Mouse (Mus musculus) neural tube, embryonic 13.5 days (tissue): Measurements from ENCODE around the gene Cd248. TPM values are rescaled to one million over a fixed set of nuclear protein-coding genes. Genes with fewer than 3 reads are reported as not detected.
"Not testable (repeated sequence)": the region's sequence is repeated elsewhere in the genome, so short reads cannot be mapped to it uniquely, and the experiment has no call there.

Experiments used
- ATAC-seq: fragments of 200-750 bp; cut with Nextera tagmentation; 2 replicates; pipeline ENCODE4 v1.8.0; 2017; ENCODE audit warnings: low read depth, mild to moderate bottlenecking, moderate TSS enrichment, moderate library complexity
- H3K27ac ChIP-seq: fragments of 300-500 bp; sonication (generic); replicated peaks from 2 replicates; pipeline ENCODE4 v1.5.1; 2015; ENCODE audit warnings: moderate library complexity, mild to moderate bottlenecking, inconsistent platforms
- H3K27me3 ChIP-seq: fragments of 300-500 bp; sonication (generic); 2 replicates; pipeline ENCODE4 v1.6.1; 2015; ENCODE audit warnings: mild to moderate bottlenecking, inconsistent platforms
- H3K36me3 ChIP-seq: fragments of 300-500 bp; sonication (generic); 2 replicates; pipeline ENCODE4 v1.6.1; 2015; ENCODE audit warnings: mild to moderate bottlenecking, inconsistent platforms
- H3K4me1 ChIP-seq: fragments of 300-500 bp; sonication (generic); replicated peaks from 2 replicates; pipeline ENCODE4 v1.6.1; 2015; ENCODE audit warnings: inconsistent platforms
- H3K4me2 ChIP-seq: fragments of 300-500 bp; sonication (generic); 2 replicates; pipeline ENCODE4 v1.6.1; 2015; ENCODE audit warnings: inconsistent platforms, mild to moderate bottlenecking, moderate library complexity
- H3K4me3 ChIP-seq: fragments of 300-500 bp; sonication (generic); 2 replicates; pipeline ENCODE4 v1.5.1; 2015; ENCODE audit warnings: mild to moderate bottlenecking, inconsistent platforms
- H3K9ac ChIP-seq: fragments of 300-500 bp; sonication (generic); 2 replicates; pipeline ENCODE4 v1.6.1; 2015; ENCODE audit warnings: moderate library complexity, mild to moderate bottlenecking, inconsistent platforms
- H3K9me3 ChIP-seq: fragments of 300-500 bp; sonication (generic); 2 replicates; pipeline ENCODE4 v1.6.1; 2016; ENCODE audit warnings: inconsistent platforms
- WGBS: fragments of 180-500 bp; shearing (Covaris S2); methylation state at CpG from one replicate; pipeline ENCODE4 v1.1.7; 2015; 5-methylcytosine and 5-hydroxymethylcytosine counted together
- polyA plus RNA-seq: library from polyadenylated mRNA; unstranded; fragments of >200 nt; fragmentation: Nextera tagmentation; extraction: Ambion mirVana; gene quantifications from 2 replicates; pipeline ENCODE4 v1.2.1, GENCODE M21; 2015

Gene Cd248
- polyA plus RNA-seq, 1 experiment from 2014 or later, result 26.3 TPM

- ATAC-seq, result no peak
- Histone ChIP-seq H3K4me3 (peak within 1 kb of the TSS; percentile 54), H3K9me3 (no peaks in the 10 kb centered on the region), H3K27me3 (peaks cover 63% of the 10 kb centered on the region), H3K27ac (no peak within 1 kb of the TSS), H3K9ac (peak within 1 kb of the TSS; percentile 78), H3K4me1 (peaks cover 32% of the 10 kb centered on the region), H3K36me3 (0 out of 2 replicates have a peak, but pooled peaks cover 7% of the 10 kb centered on the region), H3K4me2 (peak within 1 kb of the TSS; percentile 78)
- under 1% methylated on average over 67 of the region's 69 CpGs for WGBS
Measured at GRCm38 (mm10) chr19:5085145-5085863, 17.4 kb downstream of the Cd248 start, which contains the start of gene Tmem151a. Gene Tmem151a (minus strand): TSS chr19:5085531.

GRCm38 (mm10) chr19:5086533-5086932, 18.7 kb downstream of the Cd248 start:
- not testable (repeated sequence) for H3K9me3 ChIP-seq, H3K9ac ChIP-seq, H3K4me2 ChIP-seq, H3K4me3 ChIP-seq, H3K27ac ChIP-seq, ATAC-seq
- WGBS, result 54% methylated on average over 4 of the region's 4 CpGs
- peaks cover 51% of the 10 kb centered on the region for H3K27me3 ChIP-seq
- H3K4me1 ChIP-seq, result peaks cover 32% of the 10 kb centered on the region
- H3K36me3 ChIP-seq, result peaks cover 18% of the 10 kb centered on the region

- Histone ChIP-seq H3K4me3 (peak within 1 kb of the TSS; percentile 86), H3K36me3 (peaks cover 34% of the 10 kb centered on the region), H3K27me3 (peaks cover 35% of the 10 kb centered on the region), H3K4me2 (peak within 1 kb of the TSS; percentile 88), H3K9me3 (no peaks in the 10 kb centered on the region), H3K9ac (peak within 1 kb of the TSS; percentile 85), H3K27ac (peak within 1 kb of the TSS; percentile 90), H3K4me1 (peaks cover 36% of the 10 kb centered on the region)
- under 1% methylated on average over 58 of the region's 58 CpGs for WGBS
- peak; percentile 91 for ATAC-seq
Measured at GRCm38 (mm10) chr19:5087884-5088728, 20.2 kb downstream of the Cd248 start, which contains the start of gene Yif1a. Gene Yif1a (plus strand): TSS chr19:5088538.

GRCm38 (mm10) chr19:5089324-5089723, 21.4 kb downstream of the Cd248 start:
- peak overlapping the region; percentile 88 for H3K4me2 ChIP-seq
- H3K4me3 ChIP-seq, result peak overlapping the region; percentile 86
- peaks cover 49% of the 10 kb centered on the region for H3K4me1 ChIP-seq
- ATAC-seq, result no peak
- H3K9ac ChIP-seq, result peak overlapping the region; percentile 85
- no peak overlapping the region for H3K27ac ChIP-seq
- no peaks in the 10 kb centered on the region for H3K9me3 ChIP-seq
- peaks cover 23% of the 10 kb centered on the region for H3K27me3 ChIP-seq
- H3K36me3 ChIP-seq, result peaks cover 42% of the 10 kb centered on the region
- 89% methylated on average over 4 of the region's 4 CpGs for WGBS

- 86% methylated on average over 10 of the region's 10 CpGs for WGBS
- ATAC-seq, result no peak
- peaks cover 63% of the 10 kb centered on the region for H3K4me1 ChIP-seq
- H3K4me2 ChIP-seq, result no peak overlapping the region
- no peak overlapping the region for H3K4me3 ChIP-seq
- no peak overlapping the region; the same call in 1 of the 2 replicates for H3K27ac ChIP-seq
- no peaks in the 10 kb centered on the region for H3K9me3 ChIP-seq
- no peak overlapping the region for H3K9ac ChIP-seq
- no peaks in the 10 kb centered on the region for H3K27me3 ChIP-seq
- H3K36me3 ChIP-seq, result peaks cover 42% of the 10 kb centered on the region
Measured at GRCm38 (mm10) chr19:5092083-5092482, 24.2 kb downstream of the Cd248 start.

- Histone ChIP-seq H3K9me3 (no peaks in the 10 kb centered on the region), H3K36me3 (peaks cover 42% of the 10 kb centered on the region), H3K27me3 (no peaks in the 10 kb centered on the region), H3K4me2 (peak overlapping the region; percentile 60), H3K4me3 (peak overlapping the region; percentile 61; the same call in 1 of the 2 replicates), H3K27ac (peak overlapping the region; percentile 92), H3K4me1 (peaks cover 68% of the 10 kb centered on the region), H3K9ac (peak overlapping the region; percentile 92)
- no peak; the same call in 1 of the 2 replicates for ATAC-seq
- 72% methylated on average over 12 of the region's 12 CpGs for WGBS
Measured at GRCm38 (mm10) chr19:5093481-5094242, 25.8 kb downstream of the Cd248 start.

GRCm38 (mm10) chr19:5094243-5094632, 26.4 kb downstream of the Cd248 start:
- Histone ChIP-seq H3K4me2 (peak overlapping the region; percentile 60), H3K36me3 (peaks cover 44% of the 10 kb centered on the region), H3K4me1 (peaks cover 68% of the 10 kb centered on the region), H3K4me3 (peak overlapping the region; percentile 61), H3K27ac (peak overlapping the region; percentile 92), H3K9me3 (no peaks in the 10 kb centered on the region), H3K9ac (peak overlapping the region; percentile 92), H3K27me3 (no peaks in the 10 kb centered on the region)
- WGBS, result 2% methylated on average over 21 of the region's 21 CpGs
- ATAC-seq, result peak; percentile 61

GRCm38 (mm10) chr19:5094746-5095417, 27.0 kb downstream of the Cd248 start:
- Histone ChIP-seq H3K27ac (peak overlapping the region; percentile 92), H3K4me1 (peaks cover 69% of the 10 kb centered on the region), H3K27me3 (no peaks in the 10 kb centered on the region), H3K9me3 (no peaks in the 10 kb centered on the region), H3K4me3 (peak overlapping the region; percentile 61), H3K36me3 (peaks cover 47% of the 10 kb centered on the region), H3K4me2 (peak overlapping the region; percentile 60), H3K9ac (peak overlapping the region; percentile 92)
- ATAC-seq, result peak; percentile 20
- 34% methylated on average over 11 of the region's 11 CpGs for WGBS

GRCm38 (mm10) chr19:5095887-5096474, 28.1 kb downstream of the Cd248 start:
- Histone ChIP-seq H3K4me2 (peak overlapping the region; percentile 60), H3K4me3 (peak overlapping the region; percentile 61), H3K9me3 (no peaks in the 10 kb centered on the region), H3K36me3 (peaks cover 50% of the 10 kb centered on the region), H3K27me3 (no peaks in the 10 kb centered on the region), H3K9ac (peak overlapping the region; percentile 92), H3K27ac (peak overlapping the region; percentile 92), H3K4me1 (peaks cover 69% of the 10 kb centered on the region)
- no peak for ATAC-seq
- WGBS, result 9% methylated on average over 9 of the region's 9 CpGs

- Histone ChIP-seq H3K4me2 (peak overlapping the region; percentile 60), H3K9me3 (no peaks in the 10 kb centered on the region), H3K27ac (peak overlapping the region; percentile 92), H3K36me3 (peaks cover 50% of the 10 kb centered on the region), H3K9ac (peak overlapping the region; percentile 92), H3K4me1 (peaks cover 65% of the 10 kb centered on the region), H3K4me3 (peak overlapping the region; percentile 61), H3K27me3 (no peaks in the 10 kb centered on the region)
- ATAC-seq, result peak; percentile 25
- 2% methylated on average over 26 of the region's 31 CpGs for WGBS
Measured at GRCm38 (mm10) chr19:5097521-5098362, 29.9 kb downstream of the Cd248 start.
